Comparison of ENCODE assay signal across 28 mouse cellular contexts in the genomic region with DNA sequence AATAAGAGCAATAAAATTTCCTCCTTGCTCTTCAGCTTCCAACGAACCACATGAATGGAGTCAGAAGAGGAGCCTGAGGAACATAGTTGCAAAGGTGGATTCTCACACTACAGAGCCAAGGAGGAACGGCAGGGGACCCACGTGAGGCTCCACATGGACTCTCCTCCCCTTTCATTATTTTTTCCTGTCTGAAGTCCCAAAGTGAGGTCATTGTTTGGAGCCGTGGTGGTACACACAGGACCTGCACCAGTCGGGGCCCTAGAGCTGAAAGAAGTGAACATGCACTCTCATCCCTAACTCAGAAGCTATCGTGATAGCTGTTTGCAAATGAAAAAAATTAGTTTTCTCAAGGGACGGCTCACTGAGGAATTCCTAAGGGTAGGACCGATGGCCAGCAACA. TPM values are rescaled to one million over a fixed set of nuclear protein-coding genes. Genes with fewer than 3 reads are reported as not detected.
DNase-seq lines count a peak whose midpoint lies in the region; ATAC-seq and TF ChIP-seq lines count a peak whose summit lies in the region.
"Had no signal": no experiment of that assay in that cellular context is flagged by ENCODE, and none has a peak within 500 bp of the region (broad histone marks: within the 10 kb centered on the region; RNA-seq: fewer than 3 reads in every experiment).

No protein-coding gene starts in this region.

- intact Hi-C loops in heart, adult 2 months (cut with DNase I), result loop anchor here (5.0 kb wide), 1 partner anchor 33 kb away; no protein-coding TSS in a partner anchor
- intact Hi-C loops in left cerebral cortex, postnatal 14 days (cut with DNase I), result loop anchor here (5.0 kb wide), 2 partner anchors 138 to 153 kb away; no protein-coding TSS in a partner anchor

- H3K27me3 ChIP-seq in heart, postnatal 0 days (ENCODE audit: control insufficient read depth, insufficient read depth, low read length), result no peaks in the 10 kb centered on the region
- H3K27me3 ChIP-seq in heart, adult 2 months (ENCODE audit: control insufficient read depth, insufficient read depth, low read length), result no peaks in the 10 kb centered on the region
- H3K27me3 ChIP-seq in lung, postnatal 0 days (replicated peaks; ENCODE audit: insufficient read depth, low read length), result no peaks in the 10 kb centered on the region
- no peaks in the 10 kb centered on the region for H3K27me3 ChIP-seq in forebrain, postnatal 0 days (ENCODE audit: insufficient read depth, low read length)
- H3K27me3 ChIP-seq: CH12.LX; forebrain, embryonic 13.5 days; heart, embryonic 13.5 days; hindbrain, embryonic 13.5 days; Patski had no signal

- H3K4me1 ChIP-seq in heart, postnatal 0 days (ENCODE audit: control insufficient read depth, insufficient read depth), result no peaks in the 10 kb centered on the region
- peaks cover 4% of the 10 kb centered on the region for H3K4me1 ChIP-seq in heart, adult 2 months (ENCODE audit: control insufficient read depth, insufficient read depth, low read length)
- no peaks in the 10 kb centered on the region for H3K4me1 ChIP-seq in lung, postnatal 0 days (ENCODE audit: insufficient read depth, low read depth, low read length)
- H3K4me1 ChIP-seq in forebrain, postnatal 0 days (ENCODE audit: insufficient read depth), result no peaks in the 10 kb centered on the region
- H3K4me1 ChIP-seq: forebrain, embryonic 10.5 days; forebrain, embryonic 13.5 days; hindbrain, embryonic 10.5 days had no signal

- H3K9me3 ChIP-seq in heart, postnatal 0 days (replicated peaks; ENCODE audit: control insufficient read depth, low read length), result no peaks in the 10 kb centered on the region
- no peaks in the 10 kb centered on the region for H3K9me3 ChIP-seq in lung, postnatal 0 days (ENCODE audit: low read length)
- no peaks in the 10 kb centered on the region for H3K9me3 ChIP-seq in forebrain, postnatal 0 days (ENCODE audit: low read length)
- H3K9me3 ChIP-seq: forebrain, embryonic 10.5 days; forebrain, embryonic 13.5 days; heart, embryonic 10.5 days; heart, embryonic 13.5 days; hindbrain, embryonic 10.5 days; hindbrain, embryonic 13.5 days had no signal

- no peak overlapping the region for H3K9ac ChIP-seq in heart, postnatal 0 days (replicated peaks; ENCODE audit: low read depth, low read length)
- H3K9ac ChIP-seq in heart, adult 2 months (ENCODE audit: low read depth, low read length), result no peak overlapping the region
- no peak overlapping the region for H3K9ac ChIP-seq in lung, postnatal 0 days (replicated peaks; ENCODE audit: low read depth)
- H3K9ac ChIP-seq in forebrain, postnatal 0 days, result no peak overlapping the region
- H3K9ac ChIP-seq: forebrain, embryonic 13.5 days; heart, embryonic 13.5 days; hindbrain, embryonic 13.5 days had no signal

- H3K4me3 ChIP-seq in heart, postnatal 0 days (ENCODE audit: low read depth, low read length), result no peak overlapping the region
- no peak overlapping the region for H3K4me3 ChIP-seq in heart, adult 2 months
- no peak overlapping the region for H3K4me3 ChIP-seq in lung, postnatal 0 days (ENCODE audit: low read depth, low read length)
- no peak overlapping the region for H3K4me3 ChIP-seq in forebrain, postnatal 0 days (ENCODE audit: low read depth, low read length)
- H3K4me3 ChIP-seq: forebrain, embryonic 10.5 days; forebrain, embryonic 13.5 days; gastrocnemius, adult 2 months; heart, embryonic 10.5 days; heart, embryonic 13.5 days; hindbrain, embryonic 10.5 days; hindbrain, embryonic 13.5 days had no signal

- H3K79me2 ChIP-seq in heart, adult 2 months (replicated peaks; ENCODE audit: control insufficient read depth, insufficient read depth, low read length), result no peaks in the 10 kb centered on the region

- 64% methylated on average over 8 of the region's 8 CpGs for WGBS in heart, postnatal 0 days
- WGBS in heart, adult 2 months, result 49% methylated on average over 8 of the region's 8 CpGs
- WGBS in lung, postnatal 0 days, result 56% methylated on average over 8 of the region's 8 CpGs
- WGBS in forebrain, postnatal 0 days, result 75% methylated on average over 8 of the region's 8 CpGs

- no peak for DNase-seq in heart, postnatal 0 days (ENCODE audit: low spot score)
- DNase-seq in heart, adult 2 months, result no peak
- peak; percentile 50 for DNase-seq in lung, postnatal 0 days (ENCODE audit: low spot score)
- no peak for DNase-seq in lung, postnatal 14 days
- peak; percentile 42 for DNase-seq in lung, postnatal 10 days
- no peak for DNase-seq in left cerebral cortex, postnatal 14 days (ENCODE audit: low spot score in 2 of 2)
- no peak for DNase-seq in forebrain, postnatal 0 days
- DNase-seq: adrenal gland, postnatal 10 days; adrenal gland, postnatal 36 days; B cell, adult 2 months; cerebellum, adult 18-20 months; cerebellum, adult 9-10 months; cerebellum, postnatal 14 days; gastrocnemius, adult 2 months; gastrocnemius, postnatal 14 days; heart, adult 18-20 months had no signal

- H3K27ac ChIP-seq in heart, postnatal 0 days (ENCODE audit: low read depth), result no peak overlapping the region
- no peak overlapping the region for H3K27ac ChIP-seq in heart, adult 2 months
- H3K27ac ChIP-seq in lung, postnatal 0 days (ENCODE audit: low read length), result no peak overlapping the region
- no peak overlapping the region for H3K27ac ChIP-seq in forebrain, postnatal 0 days (ENCODE audit: low read depth, low read length)
- H3K27ac ChIP-seq: forebrain, embryonic 10.5 days; forebrain, embryonic 13.5 days; gastrocnemius, adult 2 months; heart, embryonic 10.5 days; heart, embryonic 13.5 days; hindbrain, embryonic 10.5 days; hindbrain, embryonic 13.5 days had no signal

- TF ChIP-seq CTCF in heart, postnatal 0 days (IDR thresholded peaks at IDR 0.05; ENCODE audit: low read depth), result no peak
- TF ChIP-seq CTCF in heart, adult 2 months (IDR thresholded peaks at IDR 0.05), result no peak
- no peak; the same call in 1 of the 2 replicates for TF ChIP-seq CTCF in lung, postnatal 0 days (IDR thresholded peaks at IDR 0.05)
- TF ChIP-seq CTCF in forebrain, postnatal 0 days (IDR thresholded peaks at IDR 0.05; ENCODE audit: low read depth), result no peak

- no peak for TF ChIP-seq EP300 in heart, postnatal 0 days (IDR thresholded peaks at IDR 0.05; ENCODE audit: low read depth)
- TF ChIP-seq EP300 in heart, adult 2 months (IDR thresholded peaks at IDR 0.05; ENCODE audit: insufficient read depth, low read depth, low read length), result no peak
- TF ChIP-seq EP300 in lung, postnatal 0 days (IDR thresholded peaks at IDR 0.05), result no peak

- no peak overlapping the region for H3K4me2 ChIP-seq in heart, postnatal 0 days (ENCODE audit: low read depth, low read length)
- no peak overlapping the region for H3K4me2 ChIP-seq in lung, postnatal 0 days (replicated peaks; ENCODE audit: low read depth, low read length)
- H3K4me2 ChIP-seq in forebrain, postnatal 0 days (ENCODE audit: low read depth), result no peak overlapping the region
- H3K4me2 ChIP-seq: forebrain, embryonic 13.5 days; heart, embryonic 13.5 days; hindbrain, embryonic 13.5 days had no signal

- no peak for TF ChIP-seq POLR2A in heart, adult 2 months (IDR thresholded peaks at IDR 0.05; ENCODE audit: insufficient read depth, low read depth, low read length)

- ATAC-seq in heart, postnatal 0 days (ENCODE audit: insufficient read depth, low read depth), result peak; percentile 36; the same call in 1 of the 2 replicates
- ATAC-seq in lung, postnatal 0 days, result peak; percentile 78
- ATAC-seq in forebrain, postnatal 0 days, result no peak
- ATAC-seq: forebrain, embryonic 13.5 days; forebrain, embryonic 16.5 days; hindbrain, embryonic 16.5 days; Patski had no signal

- H3K36me3 ChIP-seq in heart, postnatal 0 days (replicated peaks; ENCODE audit: control insufficient read depth, insufficient read depth, low read length), result peaks cover 30% of the 10 kb centered on the region
- H3K36me3 ChIP-seq in heart, adult 2 months (ENCODE audit: control insufficient read depth, insufficient read depth, low read length), result peaks cover 16% of the 10 kb centered on the region
- H3K36me3 ChIP-seq in lung, postnatal 0 days (ENCODE audit: insufficient read depth, low read length), result peaks cover 15% of the 10 kb centered on the region
- H3K36me3 ChIP-seq in forebrain, postnatal 0 days (ENCODE audit: insufficient read depth), result peaks cover 24% of the 10 kb centered on the region
- H3K36me3 ChIP-seq: G1E had no signal

RNA-seq across cellular contexts. Expression of a gene that starts 9.2 kb away (rescaled TPM):
- 85.4 and 99.3 TPM in 2 replicates for total RNA-seq in heart, postnatal 0 days (2014; rRNA removed; ENCODE audit: low replicate concordance)
- 54.9 and 58.6 TPM in 2 replicates for polyA plus RNA-seq in heart, postnatal 0 days (2015; fragmentation: Nextera tagmentation; extraction: Ambion mirVana)
- total RNA-seq in heart, adult 2 months (2021), result 10 to 100 TPM; 14.8 to 23.8 TPM
- polyA plus RNA-seq in heart, adult 2 months (2012; rRNA removed), result 11.0 and 17.3 TPM in 2 replicates
- polyA plus RNA-seq in lung, postnatal 0 days (2015; fragmentation: Nextera tagmentation; extraction: Ambion mirVana), result 103 and 137 TPM in 2 replicates
- total RNA-seq in left cerebral cortex, postnatal 14 days (2021), result 100 to 1,000 TPM; 240 to 277 TPM
- 257 and 310 TPM in 2 replicates for total RNA-seq in forebrain, postnatal 0 days (2014; rRNA removed)
- polyA plus RNA-seq in forebrain, postnatal 0 days (2015; fragmentation: Nextera tagmentation; extraction: Ambion mirVana), result 217 and 222 TPM in 2 replicates
- polyA plus RNA-seq: G1E had no signal

RNA-seq across cellular contexts. Expression of a gene that starts 47.1 kb away (rescaled TPM):
- not detected in 2 replicates for total RNA-seq in heart, postnatal 0 days (2014; rRNA removed; ENCODE audit: low replicate concordance)
- 0.10 TPM in 1 of 2 replicates, not detected in the other for polyA plus RNA-seq in heart, postnatal 0 days (2015; fragmentation: Nextera tagmentation; extraction: Ambion mirVana)
- total RNA-seq in heart, adult 2 months (2021), result under 1 TPM in 1 of 2 experiments, not detected in 1; 0.18 TPM
- polyA plus RNA-seq in heart, adult 2 months (2012; rRNA removed), result 0.39 and 0.53 TPM in 2 replicates
- 0.45 and 0.55 TPM in 2 replicates for polyA plus RNA-seq in lung, postnatal 0 days (2015; fragmentation: Nextera tagmentation; extraction: Ambion mirVana)
- total RNA-seq in left cerebral cortex, postnatal 14 days (2021), result not detected
- total RNA-seq in forebrain, postnatal 0 days (2014; rRNA removed), result 0.10 TPM in 1 of 2 replicates, not detected in the other
- not detected in 2 replicates for polyA plus RNA-seq in forebrain, postnatal 0 days (2015; fragmentation: Nextera tagmentation; extraction: Ambion mirVana)
- polyA plus RNA-seq: forebrain, embryonic 13.5 days; forebrain, embryonic 16.5 days; frontal cortex, adult 2 months; G1E; Patski had no signal

Comparison
In these comparisons a context has a peak if more than half of its experiments do, and no peak if none do; other contexts are left out.
1. DNase-seq: peak in lung, postnatal 0 days (single experiment) and lung, postnatal 10 days (single experiment); none in heart, postnatal 0 days (single experiment), heart, adult 2 months (0 of 2), lung, postnatal 14 days (single experiment), left cerebral cortex, postnatal 14 days (0 of 2) and forebrain, postnatal 0 days (single experiment).